Mouse (Mus musculus) spleen, postnatal 4 days (tissue): ENCODE data around the gene Rap1gds1.

Source experiments
- DNase-seq, 2 experiments: peaks; one replicate each; pipeline ENCODE4 v3.0.0; 2022; ENCODE audit warnings: low spot score in 2 of 2

Gene Rap1gds1

DNA sequence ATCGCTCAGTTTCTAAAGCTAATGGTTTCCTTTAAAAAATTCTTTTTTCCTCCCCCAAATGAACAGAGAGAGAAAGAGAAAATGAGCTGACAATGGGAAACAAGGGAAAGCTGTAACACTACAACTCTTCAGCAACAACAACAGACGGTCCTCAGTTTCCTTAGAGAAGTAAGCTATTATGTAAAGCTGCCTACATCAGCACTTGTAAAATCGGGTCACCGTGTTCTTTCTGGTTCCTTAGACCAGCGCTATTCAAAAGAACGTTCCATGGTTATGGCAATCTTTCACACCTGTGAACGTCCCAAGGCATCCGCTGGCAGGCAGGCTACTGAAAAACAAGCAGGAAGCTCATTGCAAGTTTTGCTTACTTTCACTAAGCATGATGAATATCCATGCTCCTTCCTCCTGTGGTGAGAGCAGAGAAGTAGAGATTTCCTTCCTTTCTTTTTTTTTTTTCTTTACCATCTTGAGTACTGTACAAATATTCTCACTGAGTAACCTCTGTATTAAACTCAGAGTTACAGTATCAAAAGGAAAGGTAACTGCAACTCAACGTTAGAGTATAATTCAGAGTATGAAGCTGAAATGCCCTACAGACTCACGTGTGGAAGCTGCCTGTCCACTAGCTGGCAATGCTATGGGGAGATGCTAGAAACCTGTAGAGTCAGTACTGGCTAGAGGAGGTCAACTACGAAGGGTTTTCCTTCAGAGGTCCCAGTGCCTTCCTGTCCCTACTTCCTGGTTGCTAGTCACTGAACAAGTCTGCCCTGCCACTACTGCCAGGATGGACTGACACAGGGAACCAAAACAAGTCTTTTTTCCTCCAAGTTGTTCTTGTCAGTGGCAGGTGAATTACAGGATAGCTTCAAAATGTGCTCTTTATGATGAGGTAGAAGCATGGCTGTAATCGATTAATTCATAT is 26.0 kb downstream of the Rap1gds1 start:
- DNase-seq, result no peak

GRCm38 (mm10) chr3:139042433-139042854 is 32.6 kb downstream of the Rap1gds1 start:
- peak in 1 of 2 experiments; percentile 17 for DNase-seq

- no peak for DNase-seq
Observed at GRCm38 (mm10) chr3:139041921-139042320, 33.1 kb downstream of the Rap1gds1 start.

- DNase-seq, result no peak
Observed at GRCm38 (mm10) chr3:139037030-139037429, 38.0 kb downstream of the Rap1gds1 start.

GRCm38 (mm10) chr3:139033179-139033578 is 41.8 kb downstream of the Rap1gds1 start:
- DNase-seq, result no peak

DNA sequence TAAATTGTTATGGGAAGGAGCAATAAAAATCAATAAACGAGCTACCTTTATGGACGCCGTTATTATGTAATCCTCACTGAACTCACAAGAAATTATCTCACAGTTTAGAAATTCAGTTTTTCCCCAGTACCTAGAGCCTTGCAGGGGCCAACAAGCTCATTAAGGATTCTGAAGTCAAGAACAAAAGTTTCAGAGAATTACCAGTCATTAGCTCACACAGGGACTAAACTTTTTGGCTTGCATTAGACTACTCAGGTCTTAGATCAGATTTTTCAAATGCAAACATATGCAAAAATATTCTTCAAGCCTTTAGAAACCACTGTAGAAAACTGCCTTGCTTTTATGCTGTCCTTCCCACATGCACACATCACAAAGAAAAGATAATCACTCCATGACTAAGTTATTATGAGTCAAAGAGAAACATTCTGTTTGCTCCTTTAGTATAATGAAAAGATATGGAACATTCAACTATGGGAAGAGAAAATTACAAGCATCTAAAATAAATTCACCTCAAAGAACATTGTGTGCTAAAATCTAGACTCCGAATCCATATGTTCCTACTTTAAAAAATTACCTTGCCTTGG is 44.3 kb downstream of the Rap1gds1 start:
- DNase-seq, result no peak

GRCm38 (mm10) chr3:139025077-139025476 is 49.9 kb downstream of the Rap1gds1 start:
- DNase-seq, result no peak

DNA sequence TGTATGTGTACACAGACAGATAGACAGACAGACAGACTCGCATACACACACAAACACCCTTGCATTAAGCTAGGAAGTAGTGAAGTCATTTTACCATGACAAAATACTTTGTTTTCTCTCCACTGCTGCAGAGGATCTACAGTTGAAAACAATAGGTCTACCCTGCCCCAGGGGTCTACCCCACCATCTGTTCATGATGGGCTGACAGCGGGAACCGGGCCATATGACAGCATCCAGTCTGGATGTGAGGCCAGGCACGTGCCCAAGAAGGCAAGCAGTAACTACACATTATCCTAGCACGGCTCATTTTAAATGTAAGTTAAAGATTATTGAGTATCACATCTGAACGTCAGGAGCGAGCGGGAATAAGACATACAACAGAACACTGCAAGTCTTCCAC is 51.4 kb downstream of the Rap1gds1 start:
- no peak for DNase-seq

GRCm38 (mm10) chr3:139012352-139012751 is 62.6 kb downstream of the Rap1gds1 start:
- no peak for DNase-seq

DNA sequence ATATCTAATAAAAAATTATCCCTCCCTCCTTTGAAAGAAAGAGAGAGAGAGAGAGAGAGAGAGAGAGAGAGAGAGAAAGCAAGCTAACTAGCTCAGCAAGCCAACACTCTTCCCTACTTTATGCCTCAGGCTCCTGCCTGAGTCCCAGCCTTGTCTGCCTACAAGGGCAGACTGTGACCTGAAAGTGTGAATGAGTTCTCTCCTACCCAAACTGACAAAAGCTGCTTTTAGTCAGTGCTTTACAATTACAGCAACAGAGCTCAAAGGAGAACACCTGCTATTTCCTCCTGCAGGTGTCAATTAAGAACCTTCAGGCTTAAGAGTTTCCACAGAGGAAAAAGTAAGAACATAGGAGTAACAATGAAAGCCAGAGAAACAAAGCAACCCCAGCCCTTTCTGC is 69.3 kb downstream of the Rap1gds1 start:
- no peak for DNase-seq

- DNase-seq, result no peak
Observed at GRCm38 (mm10) chr3:139002774-139003173, 72.2 kb downstream of the Rap1gds1 start.

DNA sequence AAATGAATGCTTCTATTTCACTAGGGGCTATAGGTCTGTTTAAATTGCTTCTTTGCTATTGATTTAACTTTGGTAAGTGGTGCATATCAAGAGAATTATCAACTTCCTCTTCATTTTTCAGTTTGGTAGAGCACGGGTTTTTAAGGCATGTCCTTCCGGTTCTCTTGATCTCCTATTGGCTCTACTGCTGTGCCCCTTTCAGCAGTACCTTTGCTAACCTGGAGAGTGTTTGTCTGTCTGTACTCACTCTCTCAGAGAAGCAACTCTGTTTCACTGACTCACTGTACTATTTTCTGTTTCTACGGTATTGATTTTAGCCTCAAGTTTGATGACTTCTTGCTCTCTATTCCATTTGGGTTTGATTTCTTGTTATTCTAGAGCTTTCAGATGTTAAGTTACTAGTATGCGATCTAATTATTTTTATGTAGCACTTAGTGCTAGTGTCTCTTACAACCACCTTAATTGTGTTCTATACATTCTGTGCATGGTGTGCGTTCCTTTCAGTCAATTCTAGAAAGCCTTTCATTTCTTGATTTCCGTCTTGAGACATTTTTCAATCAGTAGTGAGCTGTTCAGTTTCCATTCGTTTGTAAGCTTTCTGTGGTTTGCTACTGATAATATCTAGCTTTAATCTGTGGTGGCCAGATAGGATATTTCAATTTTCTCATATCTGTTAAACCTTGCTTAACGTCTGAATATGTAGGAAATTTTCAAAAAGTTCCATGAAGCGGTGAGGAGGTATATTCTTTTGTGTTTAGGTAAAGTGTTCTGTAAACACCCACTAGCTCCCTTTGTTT is 74.7 kb downstream of the Rap1gds1 start:
- no peak for DNase-seq

DNA sequence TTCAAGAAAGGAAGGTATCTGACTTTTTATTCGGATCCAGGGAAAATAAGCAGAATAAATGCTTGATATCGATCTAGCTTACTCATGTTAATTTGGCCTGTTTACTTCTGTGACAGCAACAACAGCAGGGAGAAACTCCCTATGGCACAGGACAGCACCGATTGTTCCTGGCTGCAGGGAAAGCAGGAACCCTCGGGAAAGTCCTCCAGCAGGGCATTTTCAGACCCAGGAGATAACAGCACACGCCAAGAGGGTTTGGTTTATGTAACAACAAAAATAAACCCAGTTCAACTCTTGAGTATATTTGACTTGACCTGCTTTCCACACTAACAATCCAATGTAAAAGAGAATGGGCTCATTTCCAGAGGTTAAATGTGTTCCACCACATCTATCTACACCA is 81.5 kb downstream of the Rap1gds1 start:
- no peak for DNase-seq

GRCm38 (mm10) chr3:138991367-138991766 is 83.6 kb downstream of the Rap1gds1 start:
- DNase-seq, result no peak

GRCm38 (mm10) chr3:138989141-138989540 is 85.9 kb downstream of the Rap1gds1 start:
- no peak for DNase-seq

DNA sequence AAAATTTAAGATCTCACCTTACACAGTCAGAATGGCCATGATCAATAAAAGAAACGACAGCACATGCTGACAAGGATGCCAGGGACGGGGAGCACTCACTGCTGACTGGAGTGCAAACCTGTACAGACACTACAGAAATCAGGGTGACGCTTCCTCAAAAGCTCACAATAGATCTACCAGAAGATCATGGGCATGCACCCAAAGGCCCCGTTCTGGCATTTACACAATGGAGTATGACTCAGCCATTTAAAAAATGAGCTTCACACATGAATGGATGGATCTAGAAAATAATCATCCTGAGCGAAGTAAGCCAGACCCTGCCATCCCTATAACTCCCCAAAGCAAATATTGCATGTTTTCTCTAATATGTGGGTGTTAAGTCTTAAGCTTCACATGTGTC is 87.0 kb downstream of the Rap1gds1 start:
- no peak for DNase-seq

DNA sequence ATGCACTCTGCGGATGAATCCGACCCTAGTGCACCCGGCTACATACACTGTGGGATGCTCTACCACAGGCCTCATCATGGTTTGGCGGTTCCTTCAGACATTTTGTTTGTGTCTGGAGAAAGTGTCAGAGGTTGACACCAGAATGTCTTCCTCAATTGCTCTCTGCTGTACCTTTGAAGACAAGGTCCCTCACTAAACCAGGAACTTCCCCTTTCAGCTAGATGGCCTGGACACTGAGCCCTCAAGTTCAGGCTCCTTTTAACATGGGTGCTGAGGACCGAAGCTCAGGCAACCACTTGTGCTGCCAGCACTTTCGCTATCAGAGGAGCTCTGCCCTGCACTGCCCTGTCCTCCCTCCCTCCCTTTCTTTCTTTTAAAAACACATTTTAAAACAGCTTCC is 92.8 kb downstream of the Rap1gds1 start:
- no peak for DNase-seq

DNA sequence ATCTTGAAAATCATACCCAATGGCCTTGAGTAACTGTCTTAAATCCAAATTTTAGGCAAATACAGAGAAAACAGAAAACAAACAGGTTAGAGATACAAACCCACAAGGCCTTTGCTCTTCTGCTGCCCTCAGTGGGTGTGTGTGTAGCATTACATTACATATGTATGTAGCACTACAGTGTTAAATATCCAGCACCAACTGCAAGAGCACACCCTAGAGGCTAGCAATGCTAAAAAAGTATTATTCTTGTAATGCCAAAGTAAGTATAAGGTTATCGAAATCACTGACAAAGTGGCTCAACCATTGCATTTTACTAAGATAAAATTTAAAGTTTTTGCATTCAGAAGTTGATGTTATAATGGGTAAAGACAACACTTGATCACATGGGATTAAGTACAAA is 97.6 kb downstream of the Rap1gds1 start:
- DNase-seq, result no peak

DNA sequence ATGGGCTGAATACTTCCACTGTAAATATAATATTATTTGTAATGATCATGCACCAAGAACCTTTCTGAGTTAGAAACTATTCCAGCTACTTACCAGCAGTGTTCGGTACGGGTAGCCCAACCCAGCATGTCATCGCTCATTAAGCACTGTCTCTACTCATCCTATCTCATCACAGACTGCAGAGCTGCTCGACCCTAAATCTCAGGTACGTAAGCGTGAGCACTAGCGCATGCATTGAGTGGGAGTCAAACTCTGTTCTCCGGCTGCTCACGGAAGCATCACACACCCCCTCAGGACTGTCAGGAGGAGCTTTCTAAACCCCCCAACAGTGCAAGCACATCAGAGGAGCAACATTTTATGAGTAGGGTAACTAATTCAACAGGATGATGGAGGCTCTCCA is 107.4 kb downstream of the Rap1gds1 start:
- DNase-seq, result no peak

- no peak for DNase-seq
Observed at GRCm38 (mm10) chr3:138958527-138958926, 116.5 kb downstream of the Rap1gds1 start.

- DNase-seq, result no peak
Observed at GRCm38 (mm10) chr3:138955220-138955619, 119.8 kb downstream of the Rap1gds1 start.

DNA sequence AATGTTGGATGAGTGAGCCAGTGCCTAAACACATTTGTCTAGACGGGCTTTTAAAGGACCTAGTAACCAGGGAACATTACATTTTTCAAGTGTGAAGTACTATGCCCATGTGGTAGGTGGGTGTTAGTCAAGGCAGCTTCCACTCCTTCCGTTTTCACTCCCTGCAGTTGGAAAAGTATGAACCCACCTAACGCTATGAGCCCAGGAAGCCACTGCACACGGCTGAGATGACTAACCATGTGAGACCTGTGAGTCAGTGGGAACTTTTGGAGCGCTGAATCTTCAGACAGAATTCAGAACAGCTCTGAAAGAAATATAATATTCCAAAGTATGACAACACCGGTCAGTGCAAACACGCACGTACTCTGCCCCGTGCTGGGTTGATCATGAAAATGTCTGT is 125.9 kb downstream of the Rap1gds1 start:
- DNase-seq, result no peak
